Mouse (Mus musculus): Measurements from ENCODE around the gene Cpm. TPM values are rescaled to one million over a fixed set of nuclear protein-coding genes. Genes with fewer than 3 reads are reported as not detected.
"Not testable (repeated sequence)": the region's sequence is repeated elsewhere in the genome, so short reads cannot be mapped to it uniquely, and the experiment has no call there.

Gene Cpm
- polyA plus RNA-seq, 1 experiment from 2014 or later: 4.7 TPM

DNA sequence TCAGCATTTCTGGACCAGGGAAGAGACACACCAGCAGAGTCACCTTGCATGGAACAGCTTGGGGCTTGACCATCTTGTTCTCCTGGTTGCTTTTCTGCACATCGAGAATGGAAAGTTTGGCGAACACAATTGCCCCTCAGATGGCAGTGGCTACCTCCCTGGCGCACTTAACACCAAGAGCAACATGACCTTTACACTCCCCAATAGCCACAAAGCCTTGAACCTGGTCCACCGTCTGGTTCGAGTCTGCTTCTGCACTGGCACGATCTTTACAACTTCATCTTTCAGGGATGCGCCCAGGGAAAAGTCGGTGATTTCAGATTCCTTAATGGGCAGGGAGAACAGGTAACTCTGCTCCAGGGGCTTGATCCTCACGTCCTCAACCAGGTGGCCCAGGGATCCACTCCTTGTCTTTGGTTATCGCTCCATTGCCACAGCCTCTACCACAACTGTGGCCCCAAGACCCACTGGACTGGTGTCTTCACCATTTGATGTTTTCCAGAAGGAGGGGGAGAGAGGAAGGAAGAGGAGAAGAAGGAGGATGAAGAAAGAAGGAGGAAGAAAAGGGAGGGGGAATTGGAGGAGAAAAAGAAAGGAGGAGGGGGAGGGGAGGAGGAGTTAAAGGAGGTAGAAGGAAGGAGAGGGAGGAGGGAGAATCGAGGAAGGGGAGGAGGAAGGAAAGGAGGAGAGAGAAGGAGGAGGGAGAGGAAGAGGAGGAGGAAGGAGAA is 40.7 kb upstream of the Cpm start:
- not testable (repeated sequence) for H3K27me3 ChIP-seq; H3K9me3 ChIP-seq (replicated peaks); H3K4me1 ChIP-seq; H3K4me3 ChIP-seq; H3K36me3 ChIP-seq (ENCODE audit: poor library complexity, severe bottlenecking); H3K9ac ChIP-seq; H3K27ac ChIP-seq; H3K4me2 ChIP-seq; ATAC-seq
- 90% methylated on average over 11 of the region's 11 CpGs for WGBS

- Histone ChIP-seq H3K36me3 (ENCODE audit: poor library complexity, severe bottlenecking) (no peaks in the 10 kb centered on the region), H3K4me2 (no peak overlapping the region), H3K27ac (no peak overlapping the region), H3K4me3 (no peak overlapping the region), H3K4me1 (no peaks in the 10 kb centered on the region), H3K9me3 (replicated peaks) (no peaks in the 10 kb centered on the region), H3K9ac (no peak overlapping the region), H3K27me3 (no peaks in the 10 kb centered on the region)
- WGBS: 88% methylated on average over 8 of the region's 8 CpGs
- no peak for ATAC-seq
These were observed 40.0 kb upstream of the Cpm start for GRCm38 (mm10) chr10:117589144-117589940.

GRCm38 (mm10) chr10:117590331-117591301 is 38.7 kb upstream of the Cpm start:
- no peak for ATAC-seq
- 87% methylated on average over 13 of the region's 13 CpGs for WGBS

GRCm38 (mm10) chr10:117591766-117592165 is 37.5 kb upstream of the Cpm start:
- no peaks in the 10 kb centered on the region for H3K9me3 ChIP-seq (replicated peaks)
- no peak overlapping the region for H3K9ac ChIP-seq
- H3K27ac ChIP-seq: no peak overlapping the region
- no peak for ATAC-seq
- no peaks in the 10 kb centered on the region for H3K27me3 ChIP-seq
- WGBS: 84% methylated on average over 9 of the region's 9 CpGs
- no peaks in the 10 kb centered on the region for H3K4me1 ChIP-seq
- no peak overlapping the region for H3K4me2 ChIP-seq
- no peaks in the 10 kb centered on the region for H3K36me3 ChIP-seq (ENCODE audit: poor library complexity, severe bottlenecking)
- no peak overlapping the region for H3K4me3 ChIP-seq

More at GRCm38 (mm10) chr10:117590331-117591301, 38.7 kb upstream of the Cpm start:
- Histone ChIP-seq H3K36me3 (ENCODE audit: poor library complexity, severe bottlenecking) (no peaks in the 10 kb centered on the region), H3K27me3 (no peaks in the 10 kb centered on the region), H3K4me3 (no peak overlapping the region), H3K9me3 (replicated peaks) (no peaks in the 10 kb centered on the region), H3K9ac (no peak overlapping the region), H3K4me2 (no peak overlapping the region), H3K4me1 (no peaks in the 10 kb centered on the region), H3K27ac (no peak overlapping the region)

DNA sequence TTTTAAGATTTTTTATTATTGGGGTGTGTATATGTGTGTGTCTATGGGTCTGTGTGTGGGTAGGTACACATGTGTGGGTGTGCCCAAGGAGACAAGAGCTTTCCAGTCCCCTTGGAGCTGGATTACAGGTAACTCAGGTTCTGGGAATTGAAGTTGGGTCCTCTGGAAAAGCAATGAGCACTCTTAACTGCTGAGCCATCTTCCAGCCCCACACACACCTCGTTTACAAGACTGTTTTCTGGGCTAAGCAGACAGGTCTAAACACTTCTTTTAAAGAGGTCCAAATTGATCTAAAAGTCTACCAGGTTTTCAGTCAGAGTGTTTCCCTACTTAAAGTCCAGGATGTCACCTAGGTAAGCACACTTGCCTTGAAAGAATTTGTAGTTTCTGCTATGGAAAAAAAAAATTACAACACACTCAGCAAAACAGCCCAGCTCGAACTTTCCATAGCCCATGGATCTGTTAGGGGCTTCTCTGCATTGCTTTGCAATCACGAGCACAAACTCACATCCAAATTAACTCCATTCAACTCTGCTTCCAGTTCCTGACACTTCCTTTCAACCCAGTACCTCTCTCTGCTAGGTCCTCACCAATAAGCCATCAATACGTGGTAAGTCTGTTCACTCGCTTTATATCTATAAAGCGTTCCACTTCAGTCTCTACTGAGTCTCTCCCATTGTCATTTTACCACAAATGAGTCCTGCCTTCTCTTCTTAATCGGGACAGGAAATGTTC is 36.8 kb upstream of the Cpm start:
- no peak overlapping the region for H3K4me2 ChIP-seq
- 81% methylated on average over 7 of the region's 7 CpGs for WGBS
- H3K36me3 ChIP-seq (ENCODE audit: poor library complexity, severe bottlenecking): no peaks in the 10 kb centered on the region
- no peak overlapping the region for H3K27ac ChIP-seq
- no peaks in the 10 kb centered on the region for H3K27me3 ChIP-seq
- no peak overlapping the region for H3K4me3 ChIP-seq
- ATAC-seq: no peak
- no peak overlapping the region for H3K9ac ChIP-seq
- H3K4me1 ChIP-seq: no peaks in the 10 kb centered on the region
- no peaks in the 10 kb centered on the region for H3K9me3 ChIP-seq (replicated peaks)

GRCm38 (mm10) chr10:117593041-117593570 is 36.2 kb upstream of the Cpm start:
- no peak overlapping the region for H3K4me3 ChIP-seq
- H3K36me3 ChIP-seq (ENCODE audit: poor library complexity, severe bottlenecking): no peaks in the 10 kb centered on the region
- no peaks in the 10 kb centered on the region for H3K9me3 ChIP-seq (replicated peaks)
- H3K27ac ChIP-seq: no peak overlapping the region
- no peak for ATAC-seq
- no peaks in the 10 kb centered on the region for H3K4me1 ChIP-seq
- 96% methylated on average over 4 of the region's 5 CpGs for WGBS
- H3K27me3 ChIP-seq: no peaks in the 10 kb centered on the region
- H3K9ac ChIP-seq: no peak overlapping the region
- H3K4me2 ChIP-seq: no peak overlapping the region

- no peak overlapping the region for H3K4me2 ChIP-seq
- H3K4me3 ChIP-seq: no peak overlapping the region
- H3K27me3 ChIP-seq: no peaks in the 10 kb centered on the region
- 92% methylated on average over 13 of the region's 13 CpGs for WGBS
- no peaks in the 10 kb centered on the region for H3K4me1 ChIP-seq
- no peak overlapping the region for H3K9ac ChIP-seq
- no peak overlapping the region for H3K27ac ChIP-seq
- H3K9me3 ChIP-seq (replicated peaks): no peaks in the 10 kb centered on the region
- ATAC-seq: no peak
- no peaks in the 10 kb centered on the region for H3K36me3 ChIP-seq (ENCODE audit: poor library complexity, severe bottlenecking)
These were observed 35.4 kb upstream of the Cpm start for GRCm38 (mm10) chr10:117593857-117594256.

- Histone ChIP-seq H3K9me3 (replicated peaks) (no peaks in the 10 kb centered on the region), H3K4me3 (no peak overlapping the region), H3K36me3 (ENCODE audit: poor library complexity, severe bottlenecking) (no peaks in the 10 kb centered on the region), H3K4me2 (no peak overlapping the region), H3K4me1 (no peaks in the 10 kb centered on the region), H3K27ac (no peak overlapping the region), H3K9ac (no peak overlapping the region), H3K27me3 (no peaks in the 10 kb centered on the region)
- 88% methylated on average over 17 of the region's 17 CpGs for WGBS
- no peak for ATAC-seq
These were observed 34.9 kb upstream of the Cpm start for GRCm38 (mm10) chr10:117594291-117594850.

- Histone ChIP-seq H3K9ac (no peak overlapping the region), H3K9me3 (replicated peaks) (no peaks in the 10 kb centered on the region), H3K36me3 (ENCODE audit: poor library complexity, severe bottlenecking) (no peaks in the 10 kb centered on the region), H3K4me2 (no peak overlapping the region), H3K27me3 (no peaks in the 10 kb centered on the region), H3K27ac (no peak overlapping the region), H3K4me3 (no peak overlapping the region), H3K4me1 (no peaks in the 10 kb centered on the region)
- WGBS: 92% methylated on average over 13 of the region's 13 CpGs
- ATAC-seq: no peak
These were observed 34.4 kb upstream of the Cpm start for GRCm38 (mm10) chr10:117594913-117595312.

DNA sequence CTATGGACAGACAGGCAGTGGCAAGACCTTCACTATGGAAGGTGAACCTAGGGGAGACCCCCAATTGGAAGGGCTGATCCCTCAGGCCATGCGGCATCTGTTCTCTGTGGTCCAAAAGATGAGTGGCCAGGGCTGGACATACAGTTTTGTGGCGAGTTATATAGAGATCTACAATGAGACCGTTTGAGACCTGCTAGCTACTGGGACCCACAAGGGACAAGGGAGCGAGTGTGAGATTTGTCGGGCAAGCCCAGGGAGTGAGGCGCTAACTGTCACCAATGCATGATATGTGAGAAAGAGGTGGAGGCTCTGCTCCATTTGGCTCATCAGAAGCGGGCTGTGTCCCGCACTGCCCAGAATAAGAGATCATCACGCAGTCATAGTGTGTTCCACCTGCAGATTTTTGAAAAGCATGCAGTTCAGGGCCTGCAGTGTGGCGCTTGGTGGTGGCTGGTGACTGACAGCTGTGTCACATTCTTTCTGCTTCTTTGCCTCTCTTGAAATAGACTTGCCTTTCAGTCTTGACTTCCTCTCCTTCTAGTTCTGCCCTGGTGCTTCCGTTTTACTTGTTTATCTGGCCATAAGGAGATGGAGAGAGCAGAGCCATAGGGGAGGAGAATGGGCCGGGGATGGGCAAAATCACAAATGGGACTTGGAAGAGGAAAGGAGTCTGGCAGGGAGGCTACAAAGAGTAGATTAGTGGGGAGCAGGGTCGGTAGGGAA is 33.7 kb upstream of the Cpm start:
- no peak for ATAC-seq
- no peak overlapping the region for H3K27ac ChIP-seq
- H3K9me3 ChIP-seq (replicated peaks): no peaks in the 10 kb centered on the region
- WGBS: 77% methylated on average over 13 of the region's 13 CpGs
- H3K27me3 ChIP-seq: no peaks in the 10 kb centered on the region
- H3K36me3 ChIP-seq (ENCODE audit: poor library complexity, severe bottlenecking): no peaks in the 10 kb centered on the region
- no peak overlapping the region for H3K4me3 ChIP-seq
- H3K4me2 ChIP-seq: no peak overlapping the region
- H3K4me1 ChIP-seq: no peaks in the 10 kb centered on the region
- H3K9ac ChIP-seq: no peak overlapping the region
